Mouse (Mus musculus) lung, adult 2 months (tissue): ENCODE results near the gene Slc30a10.

Experiments used
- CTCF ChIP-seq: fragments of 200-500 bp; IDR thresholded peaks from 2 replicates; pipeline ENCODE4 v1.5.1; 2011; ENCODE audit warnings: mild to moderate bottlenecking, low read length, control low read depth; ENCODE audit not compliant: insufficient read depth
- POLR2A ChIP-seq: fragments of 200-500 bp; IDR thresholded peaks from 2 replicates; pipeline ENCODE4 v1.6.1; 2011; ENCODE audit warnings: low read depth, mild to moderate bottlenecking, control low read depth, low read length, borderline replicate concordance; ENCODE audit errors: extremely low read depth

DNA sequence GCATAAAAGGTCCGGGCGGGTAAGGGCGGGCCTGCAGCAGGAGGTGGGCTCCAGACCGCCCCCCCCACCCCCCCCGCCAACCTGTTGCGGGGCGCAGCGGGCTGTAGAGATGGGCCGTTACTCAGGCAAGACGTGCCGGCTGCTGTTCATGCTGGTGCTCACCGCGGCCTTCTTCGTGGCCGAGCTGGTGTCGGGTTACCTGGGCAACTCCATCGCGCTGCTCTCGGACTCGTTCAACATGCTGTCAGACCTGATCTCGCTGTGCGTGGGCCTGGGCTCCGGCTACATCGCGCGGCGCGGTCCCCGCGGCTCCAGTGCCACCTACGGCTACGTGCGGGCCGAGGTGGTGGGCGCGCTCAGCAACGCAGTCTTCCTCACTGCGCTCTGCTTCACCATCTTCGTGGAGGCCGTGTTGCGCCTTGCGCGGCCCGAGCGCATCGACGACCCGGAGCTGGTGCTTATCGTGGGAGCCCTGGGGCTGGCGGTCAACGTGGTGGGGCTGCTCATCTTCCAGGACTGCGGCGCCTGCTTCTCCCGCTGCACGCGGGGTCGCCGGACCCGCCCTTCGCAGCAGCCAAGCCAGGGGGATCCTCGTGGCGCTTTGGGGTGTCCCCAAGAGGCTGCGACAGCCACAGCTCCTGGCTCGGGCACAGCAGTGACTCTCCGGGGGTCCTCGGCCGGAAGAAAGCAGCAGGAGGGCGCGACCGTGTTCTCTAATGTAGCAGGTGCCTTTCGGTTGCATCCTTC lies 480 bp downstream of the Slc30a10 start:
- TF ChIP-seq CTCF, result no peak
- no peak for TF ChIP-seq POLR2A
